Mouse (Mus musculus): ENCODE results near the gene Wfdc2.

Gene Wfdc2

GRCm38 (mm10) chr2:164562391-164563188 is at the start of gene Wfdc2:
TSS of gene Wfdc2 (plus strand) at chr2:164562413.
- no peak for DNase-seq (ENCODE audit: low spot score in 2 of 2)

GRCm38 (mm10) chr2:164513389-164513788 is 48.8 kb upstream of the Wfdc2 start:
- no peak for DNase-seq (ENCODE audit: low spot score in 2 of 2)

- no peak for DNase-seq (ENCODE audit: low spot score in 2 of 2)
Measured at GRCm38 (mm10) chr2:164514916-164515315, 47.3 kb upstream of the Wfdc2 start.

- DNase-seq (ENCODE audit: low spot score in 2 of 2), result no peak
Measured at GRCm38 (mm10) chr2:164515897-164516296, 46.3 kb upstream of the Wfdc2 start.

GRCm38 (mm10) chr2:164516592-164516991 is 45.6 kb upstream of the Wfdc2 start:
- no peak for DNase-seq (ENCODE audit: low spot score in 2 of 2)

GRCm38 (mm10) chr2:164517485-164518221 is 44.6 kb upstream of the Wfdc2 start:
- peak in 1 of 2 experiments; percentile 49 for DNase-seq (ENCODE audit: low spot score in 2 of 2)

- no peak for DNase-seq (ENCODE audit: low spot score in 2 of 2)
Measured at GRCm38 (mm10) chr2:164518266-164519170, 43.7 kb upstream of the Wfdc2 start.

GRCm38 (mm10) chr2:164519171-164519526 is 43.1 kb upstream of the Wfdc2 start:
- DNase-seq (ENCODE audit: low spot score in 2 of 2), result no peak

GRCm38 (mm10) chr2:164520782-164521181 is 41.4 kb upstream of the Wfdc2 start:
- DNase-seq (ENCODE audit: low spot score in 2 of 2), result no peak

- DNase-seq (ENCODE audit: low spot score in 2 of 2), result no peak
Measured at GRCm38 (mm10) chr2:164521841-164522240, 40.4 kb upstream of the Wfdc2 start.

GRCm38 (mm10) chr2:164522280-164522679 is 39.9 kb upstream of the Wfdc2 start:
- DNase-seq (ENCODE audit: low spot score in 2 of 2), result no peak

GRCm38 (mm10) chr2:164523301-164523773 is 38.9 kb upstream of the Wfdc2 start:
- DNase-seq (ENCODE audit: low spot score in 2 of 2), result no peak

- no peak for DNase-seq (ENCODE audit: low spot score in 2 of 2)
Measured at GRCm38 (mm10) chr2:164528557-164528956, 33.7 kb upstream of the Wfdc2 start.

GRCm38 (mm10) chr2:164531169-164531568 is 31.0 kb upstream of the Wfdc2 start:
- DNase-seq (ENCODE audit: low spot score in 2 of 2), result peak; percentile 54 to 79

GRCm38 (mm10) chr2:164534315-164534714 is 27.9 kb upstream of the Wfdc2 start:
- DNase-seq (ENCODE audit: low spot score in 2 of 2), result no peak

- DNase-seq (ENCODE audit: low spot score in 2 of 2), result no peak
Measured at GRCm38 (mm10) chr2:164537003-164537402, 25.2 kb upstream of the Wfdc2 start.

GRCm38 (mm10) chr2:164540652-164541427 is 21.4 kb upstream of the Wfdc2 start:
- no peak for DNase-seq (ENCODE audit: low spot score in 2 of 2)

GRCm38 (mm10) chr2:164542132-164542531 is 20.1 kb upstream of the Wfdc2 start:
- DNase-seq (ENCODE audit: low spot score in 2 of 2), result peak; percentile 39 to 48

GRCm38 (mm10) chr2:164542598-164542997 is 19.6 kb upstream of the Wfdc2 start:
- no peak for DNase-seq (ENCODE audit: low spot score in 2 of 2)

- DNase-seq (ENCODE audit: low spot score in 2 of 2), result no peak
Measured at GRCm38 (mm10) chr2:164543745-164544144, 18.5 kb upstream of the Wfdc2 start.

- DNase-seq (ENCODE audit: low spot score in 2 of 2), result no peak
Measured at GRCm38 (mm10) chr2:164544454-164545097, 17.6 kb upstream of the Wfdc2 start.

All from frontal cortex, postnatal 14 days (tissue).